ENCODE assay signal across 22 mouse cellular contexts in genomic region chr6:39311786-39312185, GRCm38 (mm10).
DNase-seq lines count a peak whose midpoint lies in the region; ATAC-seq lines count a peak whose summit lies in the region.
"Had no signal": no experiment of that assay in that cellular context is flagged by ENCODE, and none has a peak within 500 bp of the region (broad histone marks: within the 10 kb centered on the region; RNA-seq: fewer than 3 reads in every experiment).

No protein-coding gene starts in this region.

- H3K27me3 ChIP-seq in midbrain, embryonic 11.5 days (ENCODE audit: control insufficient read depth, insufficient read depth, low read length), result no peaks in the 10 kb centered on the region
- H3K27me3 ChIP-seq in midbrain, embryonic 10.5 days (ENCODE audit: low read depth, poor library complexity, severe bottlenecking), result no peaks in the 10 kb centered on the region
- H3K27me3 ChIP-seq in forebrain, embryonic 10.5 days (ENCODE audit: poor library complexity, severe bottlenecking), result no peaks in the 10 kb centered on the region
- H3K27me3 ChIP-seq: embryonic facial prominence, embryonic 12.5 days; forebrain, embryonic 12.5 days had no signal

- ATAC-seq in midbrain, embryonic 11.5 days (ENCODE audit: low FRiP score), result no peak
- peak; percentile 69 for ATAC-seq in CD4-positive, CD25-positive, alpha-beta regulatory T cell, adult 4 months
- ATAC-seq: forebrain, embryonic 14.5 days; forebrain, embryonic 16.5 days had no signal

- no peaks in the 10 kb centered on the region for H3K9me3 ChIP-seq in midbrain, embryonic 11.5 days (ENCODE audit: control insufficient read depth, low read length)
- H3K9me3 ChIP-seq in midbrain, embryonic 10.5 days (replicated peaks), result no peaks in the 10 kb centered on the region; the same call in 1 of the 2 replicates
- H3K9me3 ChIP-seq in forebrain, embryonic 10.5 days, result no peaks in the 10 kb centered on the region
- H3K9me3 ChIP-seq: embryonic facial prominence, embryonic 10.5 days; embryonic facial prominence, embryonic 12.5 days; forebrain, embryonic 12.5 days had no signal

- no peak overlapping the region for H3K27ac ChIP-seq in midbrain, embryonic 11.5 days (ENCODE audit: low read depth, low read length)
- no peak overlapping the region for H3K27ac ChIP-seq in midbrain, embryonic 10.5 days (replicated peaks)
- no peak overlapping the region for H3K27ac ChIP-seq in forebrain, embryonic 10.5 days
- H3K27ac ChIP-seq: embryonic facial prominence, embryonic 10.5 days; embryonic facial prominence, embryonic 12.5 days; forebrain, embryonic 12.5 days had no signal

- H3K4me2 ChIP-seq in midbrain, embryonic 11.5 days, result no peak overlapping the region
- H3K4me2 ChIP-seq: embryonic facial prominence, embryonic 12.5 days; forebrain, embryonic 12.5 days had no signal

- no peak overlapping the region for H3K4me3 ChIP-seq in midbrain, embryonic 11.5 days (ENCODE audit: low read depth, low read length)
- H3K4me3 ChIP-seq in midbrain, embryonic 10.5 days, result no peak overlapping the region
- H3K4me3 ChIP-seq in forebrain, embryonic 10.5 days, result no peak overlapping the region
- H3K4me3 ChIP-seq: embryonic facial prominence, embryonic 10.5 days; embryonic facial prominence, embryonic 12.5 days; forebrain, embryonic 12.5 days had no signal

- 88% methylated on average over 3 of the region's 3 CpGs for WGBS in midbrain, embryonic 11.5 days
- WGBS in midbrain, embryonic 10.5 days, result 90% methylated on average over 3 of the region's 3 CpGs
- WGBS in forebrain, embryonic 10.5 days, result 87% methylated on average over 3 of the region's 3 CpGs

- H3K9ac ChIP-seq in midbrain, embryonic 11.5 days (ENCODE audit: low read length), result no peak overlapping the region
- H3K9ac ChIP-seq: embryonic facial prominence, embryonic 12.5 days; forebrain, embryonic 12.5 days had no signal

- DNase-seq in midbrain, embryonic 11.5 days (ENCODE audit: low spot score, missing footprints), result peak; percentile 73
- no peak for DNase-seq in midbrain, embryonic 10.5 days (ENCODE audit: low spot score)
- DNase-seq in induced T-regulatory cell, adult 2 months (ENCODE audit: low read depth), result peak; percentile 58
- DNase-seq in naive thymus-derived CD4-positive, alpha-beta T cell, adult 2 months (ENCODE audit: low read depth), result peak; percentile 48
- no peak for DNase-seq in layer of hippocampus, postnatal 25 days (ENCODE audit: extremely low spot score in 1 of 2, low spot score in 1 of 2)
- no peak for DNase-seq in spleen, postnatal 4 days (ENCODE audit: low spot score in 2 of 2)
- DNase-seq in forebrain, embryonic 10.5 days (ENCODE audit: extremely low spot score, low spot score), result no peak
- DNase-seq: adrenal gland, adult 8-10 months; adrenal gland, postnatal 14 days; adrenal gland, postnatal 36 days; B cell, adult 2 months; cerebellum, adult 11-12 months; cerebellum, adult 2 months; cerebellum, adult 9-10 months; cerebellum, postnatal 10 days; cerebellum, postnatal 25 days had no signal

- no peaks in the 10 kb centered on the region for H3K36me3 ChIP-seq in midbrain, embryonic 11.5 days (ENCODE audit: control insufficient read depth, insufficient read depth, low read length)
- no peaks in the 10 kb centered on the region; the same call in 1 of the 2 replicates for H3K36me3 ChIP-seq in midbrain, embryonic 10.5 days
- 0 out of 2 replicates have a peak, but pooled peaks cover 3% of the 10 kb centered on the region for H3K36me3 ChIP-seq in forebrain, embryonic 10.5 days (replicated peaks)
- H3K36me3 ChIP-seq: embryonic facial prominence, embryonic 10.5 days; embryonic facial prominence, embryonic 12.5 days; forebrain, embryonic 12.5 days had no signal

- no peaks in the 10 kb centered on the region for H3K4me1 ChIP-seq in midbrain, embryonic 11.5 days (ENCODE audit: control insufficient read depth, insufficient read depth, low read length)
- H3K4me1 ChIP-seq in midbrain, embryonic 10.5 days, result no peaks in the 10 kb centered on the region
- no peaks in the 10 kb centered on the region for H3K4me1 ChIP-seq in forebrain, embryonic 10.5 days
- H3K4me1 ChIP-seq: embryonic facial prominence, embryonic 10.5 days; embryonic facial prominence, embryonic 12.5 days; forebrain, embryonic 12.5 days had no signal

Comparison
In these comparisons a context has a peak if more than half of its experiments do, and no peak if none do; other contexts are left out.
1. DNase-seq: peak in midbrain, embryonic 11.5 days (single experiment), induced T-regulatory cell, adult 2 months (single experiment) and naive thymus-derived CD4-positive, alpha-beta T cell, adult 2 months (single experiment); none in midbrain, embryonic 10.5 days (single experiment), layer of hippocampus, postnatal 25 days (0 of 2), spleen, postnatal 4 days (0 of 2) and forebrain, embryonic 10.5 days (single experiment).